Mouse (Mus musculus) C2C12 (cell line): ENCODE data around the gene Lima1. TPM values are rescaled to one million over a fixed set of nuclear protein-coding genes. Genes with fewer than 3 reads are reported as not detected.
"Not testable (repeated sequence)": the region's sequence is repeated elsewhere in the genome, so short reads cannot be mapped to it uniquely, and the experiment has no call there.

Experiments
- H3K27me3 ChIP-seq: one replicate; pipeline ENCODE4 v1.6.1; 2011; ENCODE audit not compliant: control insufficient read depth, insufficient read depth, insufficient read length
- H3K36me3 ChIP-seq: one replicate; pipeline ENCODE4 v1.6.1; 2011; ENCODE audit not compliant: control insufficient read depth, insufficient read depth
- H3K4me3 ChIP-seq: one replicate; pipeline ENCODE4 v1.5.1; 2011; ENCODE audit warnings: mild to moderate bottlenecking, control low read depth; ENCODE audit not compliant: poor library complexity, insufficient read depth, severe bottlenecking
- H3K79me2 ChIP-seq: one replicate; pipeline ENCODE4 v1.6.1; 2011; ENCODE audit not compliant: control insufficient read depth, insufficient read depth
- H3K79me3 ChIP-seq: one replicate; pipeline ENCODE4 v1.6.1; 2011; ENCODE audit warnings: low read depth, control low read depth
- H3ac ChIP-seq: one replicate; pipeline ENCODE3; 2011; ENCODE audit warnings: low read depth; ENCODE audit not compliant: control insufficient read depth, insufficient read length
- CEBPB ChIP-seq: IDR thresholded peaks from one replicate; pipeline ENCODE4 v1.6.1; 2011; ENCODE audit warnings: low read depth, mild to moderate bottlenecking, control low read depth, moderate library complexity
- CTCF ChIP-seq: IDR thresholded peaks from one replicate; pipeline ENCODE4 v1.5.1; 2011; ENCODE audit not compliant: control insufficient read depth, insufficient read depth, insufficient read length
- FOSL1 ChIP-seq: IDR thresholded peaks from one replicate; pipeline ENCODE4 v1.8.0; 2011; ENCODE audit warnings: mild to moderate bottlenecking, low read length; ENCODE audit not compliant: poor library complexity, insufficient read depth, severe bottlenecking
- MAX ChIP-seq: IDR thresholded peaks from one replicate; pipeline ENCODE4 v1.6.1; 2011; ENCODE audit warnings: mild to moderate bottlenecking, control low read depth
- MYOD1 ChIP-seq: IDR thresholded peaks from one replicate; pipeline ENCODE4 v1.6.1; 2011; ENCODE audit warnings: low read depth; ENCODE audit not compliant: control insufficient read depth, insufficient read length
- MYOG ChIP-seq: IDR thresholded peaks from one replicate; pipeline ENCODE4 v1.6.1; 2011; ENCODE audit not compliant: control insufficient read depth, insufficient read length; ENCODE audit errors: extremely low read depth
- USF1 ChIP-seq: IDR thresholded peaks from one replicate; pipeline ENCODE4 v1.6.1; 2011; ENCODE audit warnings: low read depth, mild to moderate bottlenecking, control low read depth, moderate library complexity
- polyA plus RNA-seq: library from polyadenylated mRNA; unstranded; fragments of >200 nt; fragmentation: generic; extraction: Trizol; gene quantifications from one replicate; pipeline ENCODE4 v1.2.1, GENCODE M21; 2012; ENCODE audit warnings: missing spikeins

Gene Lima1
- polyA plus RNA-seq, 1 experiment = 130 TPM

- no peak overlapping the region for H3K4me3 ChIP-seq
- no peaks in the 10 kb centered on the region for H3K27me3 ChIP-seq
- no peak overlapping the region for H3ac ChIP-seq
- peaks cover 24% of the 10 kb centered on the region for H3K79me2 ChIP-seq
- no peak for TF ChIP-seq USF1
- no peak for TF ChIP-seq CTCF
- TF ChIP-seq MAX = no peak
- no peak for TF ChIP-seq MYOD1
- TF ChIP-seq MYOG = no peak
- no peak for TF ChIP-seq CEBPB
- TF ChIP-seq FOSL1 = no peak
- peaks cover 15% of the 10 kb centered on the region for H3K79me3 ChIP-seq
- H3K36me3 ChIP-seq = no peaks in the 10 kb centered on the region
These were observed 51.8 kb downstream of the Lima1 start for GRCm38 (mm10) chr15:99823322-99823898.

- H3ac ChIP-seq, H3K4me3 ChIP-seq, H3K36me3 ChIP-seq, H3K27me3 ChIP-seq: not testable (repeated sequence)
- Histone ChIP-seq H3K79me3 (peaks cover 23% of the 10 kb centered on the region), H3K79me2 (peaks cover 33% of the 10 kb centered on the region)
These were observed 52.8 kb downstream of the Lima1 start for GRCm38 (mm10) chr15:99822501-99822900.

GRCm38 (mm10) chr15:99819621-99820279, 55.5 kb downstream of the Lima1 start:
- H3K79me3 ChIP-seq = peaks cover 49% of the 10 kb centered on the region
- peaks cover 15% of the 10 kb centered on the region for H3K36me3 ChIP-seq
- peak overlapping the region; percentile 84 for H3K4me3 ChIP-seq
- no peaks in the 10 kb centered on the region for H3K27me3 ChIP-seq
- peak overlapping the region; percentile 92 for H3ac ChIP-seq
- H3K79me2 ChIP-seq = peaks cover 61% of the 10 kb centered on the region
- TF ChIP-seq MAX (peak; percentile 72), MYOG (no peak)

- peaks cover 68% of the 10 kb centered on the region for H3K79me2 ChIP-seq
- no peak for TF ChIP-seq USF1
- TF ChIP-seq MYOG = no peak
- TF ChIP-seq FOSL1 = no peak
- no peak for TF ChIP-seq CTCF
- TF ChIP-seq CEBPB = no peak
- TF ChIP-seq MYOD1 = no peak
- TF ChIP-seq MAX = no peak
- H3ac ChIP-seq = peak overlapping the region; percentile 92
- peaks cover 15% of the 10 kb centered on the region for H3K36me3 ChIP-seq
- peak overlapping the region; percentile 84 for H3K4me3 ChIP-seq
- peaks cover 54% of the 10 kb centered on the region for H3K79me3 ChIP-seq
- H3K27me3 ChIP-seq = no peaks in the 10 kb centered on the region
These were observed 56.2 kb downstream of the Lima1 start for GRCm38 (mm10) chr15:99819109-99819440.

GRCm38 (mm10) chr15:99818321-99819108, 56.7 kb downstream of the Lima1 start:
- no peaks in the 10 kb centered on the region for H3K27me3 ChIP-seq
- peaks cover 19% of the 10 kb centered on the region for H3K36me3 ChIP-seq
- TF ChIP-seq MAX = peak; percentile 84
- TF ChIP-seq CTCF = no peak
- no peak for TF ChIP-seq USF1
- TF ChIP-seq CEBPB = peak; percentile 82
- no peak for TF ChIP-seq FOSL1
- TF ChIP-seq MYOD1 = peak; percentile 4
- peak overlapping the region; percentile 84 for H3K4me3 ChIP-seq
- peaks cover 59% of the 10 kb centered on the region for H3K79me3 ChIP-seq
- H3K79me2 ChIP-seq = peaks cover 73% of the 10 kb centered on the region
- H3ac ChIP-seq = peak overlapping the region; percentile 92
